Mouse (Mus musculus): ENCODE results near the gene Wdr31.

Gene Wdr31

DNA sequence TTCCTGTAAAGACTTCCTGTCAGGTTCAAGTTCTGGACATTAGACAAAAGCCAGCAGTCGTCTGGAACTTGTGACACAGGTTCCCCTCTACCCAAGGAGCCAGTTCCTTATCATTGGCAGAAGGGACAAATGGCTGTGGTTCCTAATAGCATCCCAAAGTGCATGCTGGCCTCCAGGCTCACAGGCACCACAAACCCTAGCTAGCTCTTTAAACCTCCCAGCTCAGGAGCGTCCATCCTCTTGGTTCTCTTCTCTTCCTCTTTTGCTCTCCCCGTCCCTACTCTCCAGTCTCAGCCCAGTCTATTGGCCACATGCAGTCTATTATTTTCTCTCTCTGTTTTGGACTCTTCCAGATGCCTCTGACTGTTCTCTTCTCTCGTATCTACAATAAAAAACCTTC is 30.9 kb downstream of the Wdr31 start:
- DNase-seq (ENCODE audit: low spot score in 2 of 2): no peak

DNA sequence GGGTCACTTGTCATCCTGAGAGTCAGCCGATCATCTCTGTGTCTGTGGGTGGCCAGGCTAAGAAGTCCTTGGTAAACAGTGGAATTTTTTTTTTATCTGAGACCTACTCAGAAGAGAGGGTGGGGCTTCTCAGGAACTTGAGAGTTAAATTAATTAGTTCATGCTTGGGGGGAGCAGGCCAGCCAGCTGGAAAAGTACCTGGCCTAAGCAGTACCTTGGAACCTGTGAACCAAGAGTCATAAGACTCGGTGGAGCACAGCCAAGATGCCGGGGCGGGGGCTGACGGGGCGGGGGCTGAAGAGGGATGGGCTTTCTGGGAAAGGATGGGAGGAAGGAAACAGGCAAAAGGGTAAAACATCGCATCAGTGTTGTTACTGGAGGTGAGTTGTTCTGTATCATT is 32.8 kb downstream of the Wdr31 start:
- no peak for DNase-seq (ENCODE audit: low spot score in 2 of 2)

DNA sequence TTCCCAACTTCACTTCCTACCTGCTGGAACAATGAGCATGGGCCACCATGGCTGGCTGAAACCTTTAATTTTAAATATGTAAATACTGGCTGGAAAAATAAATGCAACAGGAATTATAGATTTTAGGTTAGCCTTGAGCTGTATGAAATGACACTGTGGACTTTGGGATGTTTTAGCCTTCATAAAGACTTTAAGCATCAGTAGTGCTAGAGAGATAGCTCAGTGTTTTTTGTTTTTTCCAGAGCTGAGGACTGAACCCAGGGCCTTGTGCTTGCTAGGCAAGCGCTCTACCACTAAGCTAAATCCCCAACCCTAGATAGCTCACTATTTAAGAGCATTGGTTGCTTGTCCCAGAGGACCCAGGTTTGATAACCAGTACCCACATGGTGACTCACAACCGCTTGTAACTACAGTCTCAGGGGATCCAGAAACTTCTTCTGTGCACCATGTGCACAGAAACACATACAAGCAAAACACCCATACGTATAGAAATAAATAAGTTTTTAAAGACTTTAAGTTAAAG is 33.4 kb downstream of the Wdr31 start:
- DNase-seq (ENCODE audit: low spot score in 2 of 2): no peak

DNA sequence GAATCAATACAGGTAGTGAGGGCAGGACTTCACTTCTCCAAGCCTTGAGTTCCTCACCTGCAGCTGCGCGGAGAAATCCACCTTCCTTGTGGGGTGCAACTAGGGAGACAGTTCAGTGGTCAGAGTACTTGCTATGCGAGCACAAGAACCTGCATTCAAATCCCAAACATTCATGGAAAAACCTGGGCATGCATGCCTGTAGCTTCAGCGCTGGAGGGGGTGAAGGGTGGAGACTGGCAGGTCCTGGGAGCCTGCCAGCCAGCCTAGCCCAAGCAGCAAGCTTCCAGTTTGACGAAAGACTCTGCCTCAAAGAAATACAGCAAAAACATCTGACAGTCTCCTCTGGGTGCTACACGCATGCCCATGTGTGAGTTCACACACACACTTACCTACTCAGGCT is 35.6 kb downstream of the Wdr31 start, which contains the start of gene Rnf183:
Gene Rnf183, minus strand, starts transcription at position 172 of the 400 bp plus-strand sequence.
- no peak for DNase-seq (ENCODE audit: low spot score in 2 of 2)

DNA sequence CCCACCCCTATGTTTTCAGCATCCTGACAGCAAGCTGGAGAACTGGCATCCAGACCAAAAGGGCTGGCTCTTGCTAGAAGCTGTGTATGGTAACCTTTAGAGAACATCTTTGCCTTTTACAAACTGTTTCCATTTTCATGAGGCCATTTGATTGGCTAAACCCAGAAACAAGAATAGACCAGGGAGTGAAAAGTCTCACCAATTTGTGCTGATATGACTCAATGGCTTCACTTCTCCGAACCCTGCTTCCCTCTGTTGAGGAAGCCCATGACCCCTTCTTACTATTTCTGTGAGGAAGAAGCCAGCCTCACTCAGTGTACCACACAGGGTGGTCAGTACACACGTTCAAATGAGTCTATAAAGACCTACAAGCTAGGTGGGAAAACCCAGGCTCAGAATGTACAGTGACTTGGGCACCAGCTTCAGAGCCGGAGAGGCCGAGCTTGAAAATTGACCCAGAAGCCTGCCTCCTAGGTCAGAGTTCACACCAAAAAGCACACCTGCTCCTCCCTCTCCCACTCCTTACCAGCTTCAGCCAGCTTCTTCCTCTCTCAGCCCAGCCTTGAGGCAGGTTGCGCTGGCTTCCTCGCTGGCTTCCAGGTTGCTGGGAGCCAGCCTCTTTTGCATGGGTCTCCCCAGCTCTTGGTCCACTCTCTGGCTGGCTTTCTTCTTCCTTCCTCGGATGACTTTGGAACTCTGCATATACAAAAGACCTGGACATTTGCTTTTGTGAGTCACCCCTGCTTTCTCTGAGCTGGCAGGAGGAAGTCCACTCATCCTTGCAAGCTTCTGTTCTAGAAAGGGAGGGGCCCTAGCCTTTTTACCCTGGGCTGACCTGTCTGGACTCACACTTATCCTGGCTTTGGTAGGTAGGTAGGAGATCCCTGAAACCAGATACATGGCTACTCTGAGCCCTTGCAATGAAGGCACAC is 36.5 kb downstream of the Wdr31 start:
- DNase-seq (ENCODE audit: low spot score in 2 of 2): no peak

DNA sequence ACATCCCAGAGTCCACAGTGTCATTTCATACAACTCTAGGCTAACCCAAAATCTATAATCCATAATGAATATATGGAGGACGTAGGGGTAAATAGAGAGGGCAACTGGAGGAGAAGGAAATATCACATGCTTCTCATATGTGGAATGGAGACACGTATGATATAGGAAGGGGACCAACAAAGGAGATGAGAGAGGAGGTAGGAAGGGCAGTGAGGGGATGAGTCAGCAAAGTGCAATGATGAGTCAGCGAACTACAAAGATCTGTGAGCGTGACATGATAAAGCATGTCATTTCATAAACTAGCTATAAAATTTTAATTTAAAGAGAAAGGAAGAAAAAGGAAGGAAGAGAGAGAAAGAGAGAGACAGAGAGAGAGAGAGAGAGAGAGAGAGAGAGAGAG is 39.2 kb downstream of the Wdr31 start:
- DNase-seq (ENCODE audit: low spot score in 2 of 2): no peak

DNA sequence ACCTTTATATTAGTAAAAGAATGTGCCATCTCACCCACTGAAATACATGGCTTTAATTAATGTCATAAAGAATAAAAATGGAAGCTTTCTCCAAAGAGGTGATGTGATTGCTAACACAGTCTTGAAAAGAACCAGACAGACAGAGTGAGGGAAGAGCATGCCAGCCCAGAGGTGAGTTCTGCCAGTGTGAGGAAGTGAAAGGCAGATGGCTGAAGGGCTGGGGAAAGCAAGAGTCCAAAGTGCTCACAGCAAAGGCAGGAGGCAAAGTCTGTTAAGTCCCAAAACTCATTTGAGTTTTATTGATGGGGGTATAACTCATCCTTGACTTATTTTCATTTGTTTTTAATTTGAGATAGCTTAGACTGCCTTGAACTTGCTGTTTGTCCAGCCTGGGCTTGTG is 40.0 kb downstream of the Wdr31 start:
- DNase-seq (ENCODE audit: low spot score in 2 of 2): no peak

DNA sequence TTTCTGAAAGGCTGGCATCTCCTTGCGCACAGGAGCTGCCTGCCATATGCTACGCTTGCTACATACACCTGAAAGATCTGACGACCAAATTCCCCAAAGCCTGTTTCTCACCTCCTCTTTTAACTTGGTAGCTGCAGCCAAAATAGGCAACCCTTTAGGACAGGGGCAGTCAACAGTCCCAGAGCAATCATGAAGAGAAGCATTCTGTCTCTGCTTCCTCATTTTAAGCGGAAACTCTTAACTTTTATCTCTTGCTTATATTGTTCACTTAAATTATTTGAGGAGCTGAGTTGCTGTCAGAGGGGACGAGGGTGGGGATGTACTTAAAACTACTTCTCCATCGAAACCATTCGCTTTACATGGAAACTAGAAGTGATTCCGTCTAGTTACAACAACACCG is 41.1 kb downstream of the Wdr31 start:
- DNase-seq (ENCODE audit: low spot score in 2 of 2): no peak

DNA sequence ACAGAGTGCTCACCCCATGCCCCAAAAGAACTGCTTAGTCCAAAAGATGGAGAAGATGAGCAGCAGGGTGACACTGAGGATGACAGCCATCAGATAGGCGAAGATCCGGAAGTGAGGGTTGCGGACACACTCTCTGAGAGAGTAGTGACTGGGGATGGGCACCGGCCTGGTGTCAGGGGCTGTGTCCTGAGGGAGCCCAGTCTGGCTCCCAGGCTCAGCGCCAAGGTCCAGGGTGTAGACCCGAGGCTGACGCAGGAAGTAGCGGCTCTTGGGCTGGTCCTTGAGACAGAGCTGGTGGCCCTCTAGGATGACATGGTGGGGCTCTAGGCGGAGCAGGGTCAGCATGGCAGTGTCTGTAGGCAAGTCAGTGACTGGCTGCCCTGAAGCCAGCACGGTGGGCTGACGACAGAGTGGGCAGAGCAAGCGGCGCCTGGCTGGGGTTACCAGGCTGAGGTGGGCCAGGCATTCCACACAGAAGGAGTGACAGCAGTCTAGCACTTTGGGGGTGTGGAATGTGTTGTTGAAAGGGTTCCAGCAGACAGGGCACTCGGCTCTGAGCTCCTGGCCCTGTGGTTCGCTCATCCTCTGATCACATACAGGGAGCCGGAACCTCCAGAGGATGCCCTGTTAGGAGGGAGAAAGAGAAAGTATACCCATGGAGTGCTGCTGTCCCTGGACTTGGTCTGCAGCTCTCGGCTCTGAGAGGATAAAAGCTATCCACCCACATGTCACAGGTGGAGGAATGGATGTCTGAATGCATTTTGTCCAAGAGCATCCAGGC is 42.5 kb downstream of the Wdr31 start:
- DNase-seq (ENCODE audit: low spot score in 2 of 2): no peak

DNA sequence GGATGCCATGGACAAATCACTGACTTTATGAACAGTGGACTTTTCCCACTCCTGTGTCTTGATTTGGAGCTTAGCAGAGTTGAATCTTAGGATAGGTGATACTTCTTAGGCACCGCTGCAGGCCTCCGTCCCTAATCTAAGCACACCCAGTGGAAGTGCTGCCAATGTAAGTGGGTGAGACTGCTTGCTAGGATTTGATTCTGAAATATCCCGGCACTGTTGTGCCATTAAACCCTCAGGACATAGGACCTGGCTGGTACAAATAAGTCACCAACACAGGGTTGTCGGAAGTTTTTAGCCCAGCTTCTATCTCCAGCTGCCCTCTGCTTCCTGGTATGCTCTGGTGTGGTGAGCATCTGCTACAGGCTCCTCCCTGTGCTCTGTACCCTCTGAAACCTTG is 44.8 kb downstream of the Wdr31 start:
- no peak for DNase-seq (ENCODE audit: low spot score in 2 of 2)

DNA sequence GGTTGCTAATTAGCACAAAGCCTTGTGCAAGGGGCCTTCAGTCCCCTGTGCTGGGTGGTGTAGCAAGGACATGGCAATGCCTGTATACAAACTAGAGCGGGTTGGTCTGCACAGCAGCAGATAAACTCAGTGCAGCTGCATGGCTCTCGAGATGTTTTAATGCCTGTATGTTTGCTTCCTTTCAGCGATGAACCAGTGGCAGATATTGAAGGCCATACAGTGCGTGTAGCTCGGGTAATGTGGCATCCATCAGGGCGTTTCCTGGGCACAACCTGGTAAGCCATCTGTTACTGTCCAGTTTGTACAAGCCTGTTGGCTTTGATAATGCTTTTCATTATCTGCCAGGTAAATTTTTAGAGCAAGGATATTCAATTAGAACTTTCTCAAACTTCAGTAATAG is 51.6 kb downstream of the Wdr31 start:
- DNase-seq (ENCODE audit: low spot score in 2 of 2): no peak

DNA sequence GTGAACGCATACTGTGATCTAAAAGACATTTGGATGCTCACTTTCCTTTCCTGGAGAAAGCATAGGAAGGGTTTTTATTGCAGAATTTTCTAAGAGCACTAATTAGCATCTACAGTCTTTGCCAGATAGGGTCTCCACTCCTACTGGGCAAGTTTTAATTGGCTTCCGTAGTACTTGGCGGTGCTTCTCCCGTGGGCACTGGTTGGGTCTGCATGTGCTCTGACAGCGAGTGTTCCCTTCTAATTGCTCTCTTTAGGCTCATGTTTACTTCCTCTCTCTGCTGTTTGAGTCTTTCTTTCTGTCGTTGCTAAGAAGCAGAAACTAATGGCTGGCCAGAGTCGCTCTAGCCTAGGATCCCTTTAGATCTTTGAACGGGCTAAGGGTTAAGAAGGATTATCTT is 52.2 kb downstream of the Wdr31 start:
- DNase-seq (ENCODE audit: low spot score in 2 of 2): no peak

DNA sequence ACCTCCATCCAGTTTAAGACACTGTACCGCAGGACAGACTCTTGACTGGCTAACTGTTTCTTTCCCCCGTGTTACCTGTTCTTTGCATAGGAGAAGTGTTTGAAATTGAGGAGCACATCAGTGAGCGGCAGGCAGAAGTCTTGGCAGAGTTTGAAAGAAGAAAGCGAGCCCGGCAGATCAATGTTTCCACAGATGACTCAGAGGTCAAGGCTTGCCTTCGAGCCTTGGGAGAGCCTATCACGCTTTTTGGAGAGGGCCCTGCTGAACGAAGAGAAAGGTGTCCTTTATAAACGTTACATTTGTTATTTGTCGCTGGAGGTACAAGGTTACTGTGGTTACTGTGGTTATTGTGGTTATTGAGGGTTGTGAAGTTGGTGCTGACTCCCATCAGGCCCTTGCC is 59.1 kb downstream of the Wdr31 start:
- DNase-seq (ENCODE audit: low spot score in 2 of 2): no peak

DNA sequence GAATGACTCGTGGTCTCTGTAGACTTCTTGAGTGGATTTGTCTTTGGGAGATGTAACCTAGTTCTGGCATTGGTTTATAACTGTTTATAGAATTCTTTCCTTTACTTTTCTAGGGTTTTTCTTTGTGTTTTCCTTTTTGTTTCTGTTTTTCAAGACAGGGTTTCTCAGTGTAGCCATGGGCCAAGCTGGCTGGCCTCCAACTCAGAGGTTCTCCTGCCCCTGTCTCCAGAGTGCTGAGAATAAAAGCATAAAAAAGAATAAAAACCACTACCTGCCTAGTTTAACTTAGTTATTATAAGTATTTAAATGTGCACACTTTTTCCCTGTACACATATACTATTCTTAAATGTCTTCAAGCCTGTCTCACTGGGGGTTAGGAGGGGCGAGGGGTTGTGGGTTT is 60.4 kb downstream of the Wdr31 start:
- no peak for DNase-seq (ENCODE audit: low spot score in 2 of 2)

DNA sequence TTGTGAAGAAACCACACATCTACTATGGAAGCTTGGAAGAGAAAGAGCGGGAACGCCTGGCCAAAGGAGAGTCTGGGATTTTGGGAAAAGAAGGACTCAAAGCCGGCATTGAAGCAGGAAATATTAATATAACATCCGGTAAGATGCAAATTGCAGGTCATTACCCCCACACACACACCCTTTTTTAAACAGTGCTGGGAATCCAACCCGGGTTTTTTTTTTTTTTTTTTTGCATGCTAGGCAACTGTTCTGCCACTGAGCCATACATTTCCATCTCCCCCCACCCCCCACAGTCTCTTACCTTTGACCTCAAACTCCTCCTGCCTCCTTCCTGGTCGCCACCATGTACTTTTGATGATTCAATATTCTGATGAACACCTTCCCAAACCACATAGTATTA is 61.1 kb downstream of the Wdr31 start:
- no peak for DNase-seq (ENCODE audit: low spot score in 2 of 2)

DNA sequence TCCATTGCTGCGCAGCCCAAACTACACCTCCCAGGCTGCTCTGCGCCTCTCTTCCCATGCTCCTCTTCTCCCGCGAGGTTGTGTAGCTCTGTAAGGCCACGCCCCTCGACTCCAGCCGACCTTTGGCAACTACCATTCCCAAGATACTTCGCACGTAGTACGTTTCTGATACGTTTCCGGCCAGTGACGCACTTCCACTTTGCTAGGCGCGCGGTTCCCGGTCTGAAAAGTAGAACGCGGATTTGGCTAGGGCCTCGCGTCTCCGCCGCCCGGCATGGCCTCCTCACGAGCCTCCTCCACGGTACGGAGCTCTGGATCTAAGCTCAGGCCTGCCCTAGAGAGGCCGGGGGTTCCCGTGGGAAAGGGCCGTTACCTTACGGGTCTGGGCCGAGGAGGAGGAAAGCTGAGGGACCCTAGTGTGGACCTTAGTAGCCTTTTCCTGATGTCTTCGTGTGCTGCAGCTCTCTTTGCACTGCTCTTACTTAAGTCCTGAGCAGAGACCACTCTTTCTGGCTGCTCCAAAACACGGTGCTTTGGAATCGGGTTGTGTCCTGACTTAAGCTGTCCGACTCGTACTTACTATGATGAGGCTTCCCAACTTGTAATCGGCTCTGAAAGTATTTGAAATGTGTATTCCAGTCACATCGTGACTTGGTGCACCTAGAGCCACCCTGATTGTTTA is 62.0 kb downstream of the Wdr31 start, which contains the start of the genes Cdc26 and Prpf4:
Gene Cdc26, minus strand, starts transcription at position 42 of the 682 bp plus-strand sequence.
Gene Prpf4, plus strand, starts transcription at position 197 of the 682 bp plus-strand sequence.
- DNase-seq (ENCODE audit: low spot score in 2 of 2): peak; percentile 95 to 96

DNA sequence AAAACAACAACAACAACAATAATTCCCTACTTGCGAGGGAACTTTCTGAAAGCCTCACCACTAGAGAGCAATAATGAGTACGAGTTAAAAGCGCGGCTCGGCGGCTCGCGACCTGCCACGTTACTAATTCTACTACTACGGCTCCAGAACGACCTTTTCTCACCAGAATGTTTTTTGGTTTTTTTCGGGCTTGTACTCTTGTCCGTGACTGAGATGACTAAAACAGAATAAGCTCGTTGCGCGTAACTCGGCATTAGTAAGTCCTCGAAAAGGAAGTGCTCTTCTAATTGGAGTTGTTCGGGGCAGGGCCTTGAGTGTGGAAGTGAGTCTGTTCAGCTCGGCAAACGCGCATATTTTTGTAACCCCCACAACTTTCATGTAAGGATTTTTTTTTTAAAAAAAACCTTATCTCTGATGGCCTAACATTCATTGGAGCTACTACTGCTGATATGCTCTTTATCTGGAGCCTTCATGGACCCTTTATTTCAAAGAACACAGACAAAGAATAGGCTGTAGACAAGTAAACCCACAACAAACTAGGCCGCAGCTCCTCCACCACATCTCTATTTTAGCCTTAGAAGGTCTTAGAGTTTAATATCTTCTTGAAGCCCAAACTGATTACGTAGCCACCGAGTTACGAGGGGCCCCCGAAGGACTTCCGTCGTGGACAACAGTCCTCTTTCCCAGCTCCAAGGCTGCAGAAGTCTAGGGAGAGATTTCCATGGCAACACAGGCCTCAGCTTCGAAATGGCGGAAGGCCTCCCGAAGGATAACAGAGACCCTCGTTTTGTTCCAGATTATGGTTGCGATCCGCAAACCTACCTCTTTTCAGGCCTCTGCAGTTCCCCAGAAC is 62.7 kb downstream of the Wdr31 start:
- peak; percentile 25 to 39 for DNase-seq (ENCODE audit: low spot score in 2 of 2)

DNA sequence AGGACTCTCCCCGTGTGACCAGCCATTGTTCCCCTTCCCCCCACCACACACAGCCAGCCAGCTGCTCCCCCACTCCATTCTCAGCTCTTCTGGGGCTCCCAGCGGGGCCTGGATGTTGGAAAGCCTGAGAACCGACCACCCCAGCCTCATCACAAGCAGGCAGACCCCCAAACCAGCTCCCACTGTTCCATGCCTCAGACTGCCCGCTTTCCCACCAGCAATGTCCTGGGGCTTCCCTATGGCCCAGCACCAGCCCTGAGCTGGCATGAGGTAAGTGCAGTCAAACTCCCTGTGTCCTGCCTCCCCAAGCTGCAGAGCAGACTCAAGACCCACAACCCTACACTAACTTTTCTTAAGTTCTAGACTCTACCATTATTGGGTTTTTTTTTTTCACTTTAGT is 64.6 kb downstream of the Wdr31 start:
- no peak for DNase-seq (ENCODE audit: low spot score in 2 of 2)

DNA sequence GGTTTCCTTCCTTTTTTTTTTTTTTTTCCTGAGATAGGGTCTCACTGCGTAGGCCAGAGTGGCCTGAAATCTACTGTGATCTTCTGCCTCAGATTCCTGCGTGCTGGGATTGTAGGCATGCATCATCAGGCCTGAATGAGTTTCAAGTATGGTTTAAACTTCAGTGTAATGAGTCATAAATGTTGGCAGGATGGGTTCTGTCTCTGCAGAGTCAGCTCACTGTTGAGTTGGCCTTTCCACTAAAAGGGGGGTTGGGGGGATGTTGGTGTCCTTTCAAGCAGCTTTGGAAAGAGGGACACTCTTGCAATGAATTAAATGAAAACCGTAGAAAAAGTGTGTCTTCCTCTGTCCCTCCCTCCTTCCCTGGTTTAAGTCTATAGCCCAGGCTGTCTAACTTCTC is 71.7 kb downstream of the Wdr31 start:
- no peak for DNase-seq (ENCODE audit: low spot score in 2 of 2)

Data from frontal cortex, postnatal 25 days (tissue).